Mouse (Mus musculus): ENCODE measurements around the gene Rbfox2.

Gene Rbfox2

DNA sequence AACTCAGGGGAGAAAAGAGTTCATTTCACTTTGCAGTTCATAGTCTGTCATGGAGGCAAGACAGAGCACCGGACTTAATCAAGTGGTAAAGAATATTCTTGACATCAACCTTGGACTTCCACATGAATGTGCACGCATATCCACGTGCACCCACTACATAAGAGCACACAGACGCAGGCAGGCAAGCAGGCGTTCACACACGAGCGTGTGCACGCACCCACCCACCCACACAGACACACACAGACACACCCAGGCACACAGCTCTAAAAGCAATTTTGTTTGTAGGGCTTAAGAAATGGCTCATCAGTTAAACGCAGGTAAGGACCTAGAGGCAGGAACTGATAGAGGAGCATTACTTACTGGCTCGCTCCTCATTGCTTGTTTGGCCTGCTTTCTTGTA, 172.3 kb downstream of the Rbfox2 start:
- DNase-seq: no peak

- no peak for DNase-seq
These were observed 177.7 kb downstream of the Rbfox2 start for GRCm38 (mm10) chr15:77129154-77129553.

DNA sequence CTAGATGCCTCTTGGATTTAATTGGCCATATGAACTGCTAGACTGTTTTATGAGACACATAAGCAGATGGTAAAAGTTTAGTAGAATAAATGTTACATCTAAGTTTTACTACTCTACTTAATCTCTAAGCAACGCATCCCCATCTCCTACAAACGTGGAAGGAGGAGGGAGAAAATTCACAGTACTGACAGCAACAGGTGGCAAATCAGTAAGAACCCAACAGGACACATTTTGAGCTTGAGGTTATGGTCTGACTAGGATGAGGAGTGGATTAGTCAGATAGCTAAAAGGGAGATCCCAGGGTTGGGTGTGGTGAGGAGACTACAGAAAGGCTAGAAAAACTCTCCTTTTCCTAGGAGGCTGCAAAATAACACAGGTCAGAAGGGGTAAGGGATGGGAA, 179.1 kb downstream of the Rbfox2 start:
- no peak for DNase-seq

DNA sequence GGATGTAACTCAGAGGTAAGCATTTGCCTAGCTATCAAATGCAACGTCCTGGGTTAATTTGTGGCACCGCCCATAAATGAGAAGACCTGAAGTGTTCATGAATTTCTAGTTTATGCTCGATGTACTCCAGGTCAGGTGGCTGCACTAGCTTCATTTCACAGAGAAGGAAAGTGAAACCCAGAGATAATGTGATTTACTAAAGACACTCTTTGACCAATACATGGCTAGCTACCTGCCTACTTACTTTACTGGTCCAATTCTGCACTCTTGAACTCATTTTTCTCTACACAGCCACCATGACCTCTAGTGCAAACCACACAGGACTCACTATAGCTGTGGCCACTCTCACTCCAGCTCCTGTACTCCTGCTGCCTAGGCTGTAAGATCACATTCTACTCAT, 180.1 kb downstream of the Rbfox2 start:
- no peak for DNase-seq

GRCm38 (mm10) chr15:77124372-77125117, 182.3 kb downstream of the Rbfox2 start:
- no peak for DNase-seq

DNA sequence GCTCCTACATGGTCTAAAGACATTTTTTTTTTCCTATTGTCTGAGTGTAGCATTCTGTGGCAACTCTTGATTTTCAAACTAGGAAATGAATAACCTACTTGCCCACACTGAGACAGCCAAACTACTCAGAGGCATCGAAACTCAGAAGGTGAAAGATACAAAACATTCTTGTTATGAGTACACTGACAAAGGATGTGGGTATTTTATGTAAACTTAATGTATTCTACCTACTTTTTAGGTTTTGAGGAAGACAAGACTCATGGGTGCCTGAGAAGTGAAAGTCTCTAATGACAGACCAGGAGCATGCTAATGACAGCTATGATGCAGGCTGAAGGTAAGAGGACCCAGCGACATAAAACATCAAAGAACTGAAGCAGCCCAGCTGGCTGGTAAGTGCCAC, 184.0 kb downstream of the Rbfox2 start:
- no peak for DNase-seq

DNA sequence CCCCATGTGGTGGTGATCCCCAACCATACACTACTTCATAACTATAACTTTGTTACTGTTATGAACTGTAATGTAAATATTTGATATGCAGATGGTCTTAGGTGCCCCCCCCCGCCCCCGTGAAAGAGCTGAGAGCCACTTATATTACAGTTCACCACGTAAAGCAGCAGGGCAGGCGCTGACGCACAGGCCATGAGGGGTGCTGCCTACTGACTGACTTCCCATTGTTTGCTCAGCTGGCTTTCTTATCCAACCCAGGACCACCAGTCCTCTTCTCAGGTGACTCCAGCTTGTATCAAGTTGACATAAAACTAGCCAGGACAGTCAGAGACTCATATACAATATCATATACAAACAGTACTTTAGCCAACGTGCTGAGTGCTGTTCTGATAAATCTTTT, 184.6 kb downstream of the Rbfox2 start:
- DNase-seq: no peak

DNA sequence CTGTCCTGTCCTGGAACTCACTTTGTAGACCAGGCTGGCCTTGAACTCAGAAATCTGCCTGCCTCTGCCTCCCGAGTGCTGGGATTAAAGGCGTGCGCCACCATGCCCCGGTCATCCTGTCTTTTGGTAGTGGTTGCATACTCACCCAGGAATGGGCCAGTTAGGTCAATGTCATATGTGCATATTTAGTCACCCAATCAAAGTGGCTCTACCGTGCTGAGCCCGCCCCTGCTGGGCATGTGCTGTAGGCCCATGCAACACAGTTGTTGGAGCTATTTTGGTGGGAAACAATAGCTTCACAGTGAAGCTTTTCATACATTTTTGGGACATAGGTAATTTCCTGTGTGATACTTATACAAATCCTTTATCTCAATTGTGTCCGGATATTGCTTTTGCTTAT, 187.1 kb downstream of the Rbfox2 start:
- DNase-seq: no peak

GRCm38 (mm10) chr15:77117209-77117608, 189.6 kb downstream of the Rbfox2 start:
- no peak for DNase-seq

GRCm38 (mm10) chr15:77116139-77116722, 190.6 kb downstream of the Rbfox2 start:
- no peak for DNase-seq

GRCm38 (mm10) chr15:77115456-77115855, 191.3 kb downstream of the Rbfox2 start:
- DNase-seq: peak; percentile 17

GRCm38 (mm10) chr15:77113591-77113990, 193.2 kb downstream of the Rbfox2 start:
- no peak for DNase-seq

DNA sequence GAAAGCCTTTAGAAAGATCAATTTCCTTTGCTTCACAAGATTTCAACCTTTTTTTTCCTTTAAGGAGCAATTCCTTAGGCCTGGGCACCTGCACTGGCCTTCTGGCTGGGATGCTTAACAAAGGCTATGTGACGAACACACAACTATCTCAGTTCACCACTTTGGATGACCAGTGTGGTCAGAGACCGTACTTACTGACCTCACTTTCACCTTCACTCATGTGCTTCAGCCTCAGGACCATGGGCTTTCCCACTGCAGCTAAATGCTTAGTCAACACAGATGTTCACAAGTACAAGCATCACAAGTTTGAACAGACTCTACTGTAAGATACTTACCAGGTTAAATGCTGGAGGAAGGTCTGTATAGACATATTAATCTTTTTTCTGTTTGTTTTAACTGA, 194.4 kb downstream of the Rbfox2 start:
- DNase-seq: no peak

DNA sequence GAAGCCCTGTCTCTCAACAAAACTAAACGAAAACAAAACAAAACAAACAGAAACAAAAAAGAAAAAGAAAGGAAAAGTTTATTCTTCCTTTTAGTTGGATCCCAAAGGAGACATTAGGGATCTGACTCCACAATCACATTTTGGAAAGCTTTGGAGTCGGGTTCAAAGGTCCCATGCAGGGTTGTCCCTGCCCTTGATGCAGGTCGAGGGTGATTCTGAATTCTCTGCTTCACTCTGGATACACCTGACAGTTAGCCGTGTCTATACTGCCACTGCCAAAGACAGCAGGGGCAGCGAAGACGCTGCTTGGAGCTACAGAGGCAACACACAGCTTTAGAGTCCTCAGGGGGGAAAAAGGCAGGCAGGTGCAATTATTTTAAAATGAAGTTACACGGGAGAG, 194.9 kb downstream of the Rbfox2 start:
- no peak for DNase-seq

DNA sequence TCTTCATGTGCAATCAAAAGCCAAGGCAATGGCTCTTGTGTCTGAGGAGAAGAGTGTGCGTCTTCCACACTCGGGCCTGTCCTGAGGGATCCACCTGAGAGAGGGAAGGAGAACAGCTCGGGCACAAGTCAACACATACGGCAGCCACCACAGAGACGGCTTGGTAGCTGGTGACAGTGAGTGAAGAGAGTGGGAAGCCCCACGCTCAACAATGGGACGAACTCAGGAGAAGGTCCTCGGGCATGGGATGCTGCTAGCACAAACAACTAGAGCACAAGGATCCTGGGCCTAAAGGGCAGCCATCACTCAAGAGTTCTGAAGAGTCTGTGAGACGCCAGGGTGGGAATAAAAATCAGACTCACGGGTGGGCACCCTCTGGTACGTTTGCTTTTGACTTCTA, 196.4 kb downstream of the Rbfox2 start:
- no peak for DNase-seq

GRCm38 (mm10) chr15:77107169-77107908, 199.5 kb downstream of the Rbfox2 start:
- no peak for DNase-seq

DNA sequence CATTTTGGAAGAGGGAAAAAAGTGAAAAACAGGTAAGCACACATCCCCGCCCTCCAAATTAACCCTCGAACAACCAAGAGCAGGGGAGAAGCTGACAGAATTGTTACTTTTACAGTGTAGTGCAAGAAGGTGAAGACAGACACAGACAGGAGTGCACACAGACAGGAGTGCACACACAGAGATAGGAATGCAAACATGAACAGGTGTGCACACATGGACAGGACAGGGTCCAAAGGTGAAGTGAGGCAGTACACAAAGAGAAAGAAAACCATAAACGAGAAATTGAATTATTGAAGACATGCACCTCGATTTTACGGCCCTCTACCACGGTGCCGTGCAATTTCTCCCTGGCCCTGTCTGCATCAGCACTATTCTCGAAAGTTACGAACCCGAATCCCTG, 201.5 kb downstream of the Rbfox2 start:
- DNase-seq: no peak

DNA sequence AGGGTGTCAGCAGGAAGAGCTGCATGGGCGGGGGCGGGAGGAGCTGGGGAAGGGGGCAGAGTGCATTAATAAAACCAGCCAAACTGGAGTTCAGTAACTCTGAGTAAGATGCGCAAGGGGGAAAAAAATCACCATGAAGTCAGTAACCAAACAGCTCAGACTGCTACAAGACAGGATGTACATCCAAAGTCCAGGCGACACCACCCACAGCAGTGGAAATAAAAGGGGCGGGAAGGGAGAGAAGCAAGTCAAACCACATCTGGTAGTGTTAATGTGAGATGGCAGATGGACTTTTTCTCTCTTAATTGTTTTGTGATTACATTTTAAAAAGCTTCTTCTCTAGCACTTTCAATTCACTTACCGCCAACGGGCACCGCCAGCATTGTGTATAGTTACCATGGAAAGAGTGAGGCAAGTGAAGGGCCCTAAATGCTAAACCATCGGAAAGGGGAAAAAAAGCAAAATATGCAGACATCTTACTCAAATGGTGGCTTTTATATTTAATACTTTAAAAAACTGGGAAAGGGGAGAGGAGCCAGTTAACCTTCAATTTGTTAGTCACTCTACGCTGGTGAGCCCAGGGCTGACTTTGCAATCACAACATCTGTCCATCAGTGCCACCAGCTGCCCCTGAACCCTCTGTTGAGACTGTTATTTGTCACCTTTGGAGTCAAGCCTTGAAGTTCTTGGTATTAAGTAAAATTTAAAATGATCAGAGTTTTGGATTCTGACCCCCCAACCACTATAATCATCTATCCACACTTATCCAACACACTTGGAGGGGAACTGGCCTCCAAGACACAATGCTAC, 202.2 kb downstream of the Rbfox2 start:
- DNase-seq: no peak

- no peak for DNase-seq
These were observed 204.1 kb downstream of the Rbfox2 start for GRCm38 (mm10) chr15:77102685-77103084.

GRCm38 (mm10) chr15:77099756-77100155, 207.0 kb downstream of the Rbfox2 start:
- DNase-seq: no peak

GRCm38 (mm10) chr15:77097358-77097757, 209.4 kb downstream of the Rbfox2 start:
- no peak for DNase-seq

- DNase-seq: no peak
These were observed 211.6 kb downstream of the Rbfox2 start for GRCm38 (mm10) chr15:77095216-77095615.

GRCm38 (mm10) chr15:77094431-77094830, 212.4 kb downstream of the Rbfox2 start:
- no peak for DNase-seq
